Mouse (Mus musculus): ENCODE results near the gene Mthfd1l. TPM values are rescaled to one million over a fixed set of nuclear protein-coding genes. Genes with fewer than 3 reads are reported as not detected.
A peak's percentile ranks its signal among the peaks of the same experiment; 100 is the strongest.

Mthfd1l gene
- polyA plus RNA-seq, 1 experiment from 2014 or later = 19.5 TPM

DNA sequence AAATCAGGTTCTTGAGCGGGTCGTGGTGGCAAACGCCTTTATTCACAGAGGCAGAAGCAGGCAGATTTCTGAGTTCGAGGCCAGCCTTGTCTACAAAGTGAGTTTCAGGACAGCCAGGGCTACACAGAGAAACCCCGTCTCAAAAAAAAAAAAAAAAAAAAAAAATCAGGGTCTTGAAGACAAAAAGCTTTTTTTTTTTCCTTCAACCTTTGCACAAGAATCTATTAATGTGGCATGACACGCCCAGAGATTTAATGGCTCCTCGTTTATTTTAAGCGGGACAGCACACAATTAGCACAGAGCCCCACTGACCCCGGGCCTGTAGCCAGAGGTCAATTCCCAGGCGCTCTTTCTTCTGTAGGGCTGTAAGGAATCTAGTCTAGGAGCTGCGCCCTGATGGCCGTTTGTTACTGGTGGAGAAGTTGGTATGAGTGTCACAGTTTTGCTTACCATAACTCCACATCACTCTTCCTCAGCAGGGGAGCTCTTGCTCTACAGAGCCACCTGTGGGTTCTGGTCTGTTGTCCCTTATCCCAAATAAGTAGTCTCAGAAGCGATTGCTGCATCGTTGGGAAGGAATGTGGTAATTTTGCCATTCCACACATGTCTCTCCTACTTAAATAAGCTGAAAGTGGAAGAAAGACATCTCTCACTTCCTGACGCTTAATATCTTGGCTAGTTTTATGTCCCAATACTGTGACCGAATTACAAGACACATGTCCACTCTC is 172.3 kb downstream of the Mthfd1l start:
- peaks cover 14% of the 10 kb centered on the region; the same call in 1 of the 2 replicates for H3K4me1 ChIP-seq
- peaks cover 6% of the 10 kb centered on the region; the same call in 1 of the 2 replicates for H3K36me3 ChIP-seq
- H3K9me3 ChIP-seq (replicated peaks) = no peaks in the 10 kb centered on the region
- H3K27me3 ChIP-seq (ENCODE audit: low read depth, poor library complexity, severe bottlenecking) = no peaks in the 10 kb centered on the region
- no peak for DNase-seq (ENCODE audit: low spot score)
- no peak overlapping the region for H3K27ac ChIP-seq
- 61% methylated on average over 16 of the region's 16 CpGs for WGBS
- H3K4me3 ChIP-seq = no peak overlapping the region

GRCm38 (mm10) chr10:4146947-4147346 is 174.0 kb downstream of the Mthfd1l start:
- 94% methylated on average over 4 of the region's 4 CpGs for WGBS
- peaks cover 15% of the 10 kb centered on the region for H3K36me3 ChIP-seq
- H3K9me3 ChIP-seq (replicated peaks) = no peaks in the 10 kb centered on the region
- no peaks in the 10 kb centered on the region for H3K27me3 ChIP-seq (ENCODE audit: low read depth, poor library complexity, severe bottlenecking)
- H3K4me1 ChIP-seq = peaks cover 14% of the 10 kb centered on the region; the same call in 1 of the 2 replicates
- no peak for DNase-seq (ENCODE audit: low spot score)
- no peak overlapping the region for H3K27ac ChIP-seq
- H3K4me3 ChIP-seq = no peak overlapping the region

GRCm38 (mm10) chr10:4151159-4151558 is 178.2 kb downstream of the Mthfd1l start:
- Histone ChIP-seq H3K36me3 (peaks cover 21% of the 10 kb centered on the region), H3K4me1 (no peaks in the 10 kb centered on the region), H3K9me3 (replicated peaks) (no peaks in the 10 kb centered on the region), H3K27me3 (ENCODE audit: low read depth, poor library complexity, severe bottlenecking) (no peaks in the 10 kb centered on the region), H3K4me3 (no peak overlapping the region), H3K27ac (no peak overlapping the region)
- WGBS = 90% methylated on average over 4 of the region's 4 CpGs
- no peak for DNase-seq (ENCODE audit: low spot score)

GRCm38 (mm10) chr10:4151862-4152776 is 179.2 kb downstream of the Mthfd1l start:
- DNase-seq (ENCODE audit: low spot score) = no peak

GRCm38 (mm10) chr10:4153031-4153430 is 180.1 kb downstream of the Mthfd1l start:
- H3K4me1 ChIP-seq = no peaks in the 10 kb centered on the region
- no peak for DNase-seq (ENCODE audit: low spot score)
- no peaks in the 10 kb centered on the region for H3K9me3 ChIP-seq (replicated peaks)
- no peak overlapping the region for H3K4me3 ChIP-seq
- peaks cover 22% of the 10 kb centered on the region for H3K36me3 ChIP-seq
- no peaks in the 10 kb centered on the region for H3K27me3 ChIP-seq (ENCODE audit: low read depth, poor library complexity, severe bottlenecking)
- H3K27ac ChIP-seq = no peak overlapping the region
- 88% methylated on average over 4 of the region's 4 CpGs for WGBS

More at GRCm38 (mm10) chr10:4151862-4152776, 179.2 kb downstream of the Mthfd1l start:
- WGBS = 93% methylated on average over 12 of the region's 12 CpGs
- H3K4me1 ChIP-seq = no peaks in the 10 kb centered on the region
- H3K4me3 ChIP-seq = no peak overlapping the region
- no peaks in the 10 kb centered on the region for H3K9me3 ChIP-seq (replicated peaks)
- no peaks in the 10 kb centered on the region for H3K27me3 ChIP-seq (ENCODE audit: low read depth, poor library complexity, severe bottlenecking)
- no peak overlapping the region for H3K27ac ChIP-seq
- peaks cover 22% of the 10 kb centered on the region for H3K36me3 ChIP-seq

GRCm38 (mm10) chr10:4154035-4154434 is 181.1 kb downstream of the Mthfd1l start:
- WGBS = 67% methylated on average over 6 of the region's 6 CpGs
- DNase-seq (ENCODE audit: low spot score) = no peak

GRCm38 (mm10) chr10:4155521-4155920 is 182.6 kb downstream of the Mthfd1l start:
- Histone ChIP-seq H3K27me3 (ENCODE audit: low read depth, poor library complexity, severe bottlenecking) (no peaks in the 10 kb centered on the region), H3K36me3 (peaks cover 14% of the 10 kb centered on the region), H3K9me3 (replicated peaks) (no peaks in the 10 kb centered on the region), H3K4me3 (no peak overlapping the region), H3K4me1 (no peaks in the 10 kb centered on the region), H3K27ac (no peak overlapping the region)
- DNase-seq (ENCODE audit: low spot score) = no peak
- 93% methylated on average over 5 of the region's 5 CpGs for WGBS

More at GRCm38 (mm10) chr10:4154035-4154434, 181.1 kb downstream of the Mthfd1l start:
- H3K36me3 ChIP-seq = peaks cover 22% of the 10 kb centered on the region
- no peaks in the 10 kb centered on the region for H3K4me1 ChIP-seq
- no peaks in the 10 kb centered on the region for H3K9me3 ChIP-seq (replicated peaks)
- H3K27me3 ChIP-seq (ENCODE audit: low read depth, poor library complexity, severe bottlenecking) = no peaks in the 10 kb centered on the region
- H3K4me3 ChIP-seq = no peak overlapping the region
- no peak overlapping the region for H3K27ac ChIP-seq

DNA sequence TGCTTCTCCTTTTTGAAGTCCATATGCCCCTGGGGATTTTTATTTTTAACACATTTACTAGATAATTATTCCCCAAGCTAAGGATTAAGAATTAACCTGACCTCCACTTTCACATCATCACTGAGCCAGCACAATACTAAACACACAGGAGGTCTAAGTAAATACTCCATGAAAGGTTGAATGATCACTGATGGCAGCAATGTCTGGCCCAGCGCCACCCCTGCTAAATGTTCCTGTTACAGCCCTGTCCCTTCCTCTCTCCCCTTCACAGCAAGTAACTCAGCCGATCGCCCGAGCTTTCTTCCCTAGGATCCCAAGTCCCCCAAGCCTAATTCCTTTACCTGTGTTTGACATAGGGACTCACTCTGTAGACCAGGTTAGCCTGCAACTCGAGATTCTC is 185.6 kb downstream of the Mthfd1l start:
- Histone ChIP-seq H3K27me3 (ENCODE audit: low read depth, poor library complexity, severe bottlenecking) (no peaks in the 10 kb centered on the region), H3K27ac (no peak overlapping the region), H3K4me3 (no peak overlapping the region), H3K36me3 (peaks cover 8% of the 10 kb centered on the region; the same call in 1 of the 2 replicates), H3K9me3 (replicated peaks) (no peaks in the 10 kb centered on the region), H3K4me1 (peaks cover 5% of the 10 kb centered on the region)
- DNase-seq (ENCODE audit: low spot score) = no peak
- whole genome bisulfite sequencing = 84% methylated on average over 5 of the region's 5 CpGs

DNA sequence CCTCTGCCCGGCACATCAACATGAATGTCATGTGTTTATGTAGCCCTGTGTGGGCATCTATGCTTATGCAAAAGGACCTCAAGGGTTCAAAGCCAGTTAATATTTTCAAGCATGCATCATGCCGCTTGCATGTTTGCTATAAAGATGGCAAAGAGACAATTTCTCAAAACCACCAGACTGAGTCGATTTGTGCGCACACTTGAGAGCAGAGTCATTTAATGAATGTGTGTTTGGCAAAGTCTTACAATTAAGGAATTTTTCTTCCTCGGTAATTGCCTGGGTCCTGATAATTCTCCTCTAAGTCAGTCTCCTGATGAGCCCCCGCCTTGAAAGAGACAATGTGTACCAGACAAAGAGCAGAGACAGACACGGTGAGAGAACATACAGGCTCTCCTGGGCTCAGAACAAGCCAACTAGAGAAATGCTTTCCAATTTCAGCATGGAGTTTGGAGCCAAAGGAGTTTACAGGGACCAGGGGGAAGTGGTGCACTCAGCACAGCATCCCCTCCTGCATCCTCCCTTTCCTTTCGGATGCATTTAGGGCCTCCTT is 186.7 kb downstream of the Mthfd1l start:
- no peak overlapping the region for H3K4me3 ChIP-seq
- DNase-seq (ENCODE audit: low spot score) = no peak
- H3K9me3 ChIP-seq (replicated peaks) = no peaks in the 10 kb centered on the region
- H3K36me3 ChIP-seq = peaks cover 3% of the 10 kb centered on the region; the same call in 1 of the 2 replicates
- whole genome bisulfite sequencing = 89% methylated on average over 8 of the region's 8 CpGs
- H3K4me1 ChIP-seq = peaks cover 5% of the 10 kb centered on the region
- no peak overlapping the region for H3K27ac ChIP-seq
- H3K27me3 ChIP-seq (ENCODE audit: low read depth, poor library complexity, severe bottlenecking) = no peaks in the 10 kb centered on the region

DNA sequence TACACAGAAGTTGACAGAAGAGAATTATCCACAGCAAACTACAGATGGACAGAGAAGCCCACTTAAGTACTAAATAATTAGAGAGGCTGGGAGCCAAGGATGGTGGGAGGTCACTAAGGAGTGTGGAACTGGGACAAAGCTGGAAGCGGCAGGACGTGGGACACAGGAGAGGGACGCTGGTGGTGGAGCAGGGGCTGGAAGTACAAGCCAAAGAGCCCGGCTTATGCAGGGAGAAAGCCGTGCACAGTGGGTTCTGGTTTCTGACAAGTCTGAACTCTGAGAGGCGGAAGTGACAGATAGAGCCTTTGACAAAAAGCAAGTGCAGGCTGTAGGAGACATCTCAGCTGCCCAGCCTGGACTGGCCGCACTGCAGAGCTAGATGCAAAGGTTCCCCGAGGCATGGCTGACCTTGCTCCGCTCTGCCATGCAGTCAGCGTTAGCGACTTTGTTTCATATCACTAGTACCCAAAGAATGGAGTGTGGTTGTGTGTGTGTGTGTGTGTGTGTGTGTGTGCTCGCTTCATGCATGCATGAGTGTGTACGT is 187.4 kb downstream of the Mthfd1l start:
- no peak overlapping the region for H3K27ac ChIP-seq
- H3K27me3 ChIP-seq (ENCODE audit: low read depth, poor library complexity, severe bottlenecking) = no peaks in the 10 kb centered on the region
- H3K4me1 ChIP-seq = peaks cover 5% of the 10 kb centered on the region
- peaks cover 3% of the 10 kb centered on the region; the same call in 1 of the 2 replicates for H3K36me3 ChIP-seq
- no peak for DNase-seq (ENCODE audit: low spot score)
- WGBS = 80% methylated on average over 13 of the region's 13 CpGs
- H3K9me3 ChIP-seq (replicated peaks) = no peaks in the 10 kb centered on the region
- H3K4me3 ChIP-seq = no peak overlapping the region

GRCm38 (mm10) chr10:4162049-4162448 is 189.1 kb downstream of the Mthfd1l start:
- Histone ChIP-seq H3K27me3 (ENCODE audit: low read depth, poor library complexity, severe bottlenecking) (no peaks in the 10 kb centered on the region), H3K36me3 (no peaks in the 10 kb centered on the region), H3K4me1 (peaks cover 5% of the 10 kb centered on the region), H3K4me3 (no peak overlapping the region), H3K27ac (no peak overlapping the region), H3K9me3 (replicated peaks) (no peaks in the 10 kb centered on the region)
- no peak for DNase-seq (ENCODE audit: low spot score)
- WGBS = 82% methylated on average over 2 of the region's 2 CpGs

GRCm38 (mm10) chr10:4162976-4163375 is 190.1 kb downstream of the Mthfd1l start:
- 0 out of 2 replicates have a peak overlapping the region, but pooled peaks have one; percentile 19 for H3K27ac ChIP-seq
- no peak for DNase-seq (ENCODE audit: low spot score)
- peaks cover 5% of the 10 kb centered on the region for H3K4me1 ChIP-seq
- H3K27me3 ChIP-seq (ENCODE audit: low read depth, poor library complexity, severe bottlenecking) = no peaks in the 10 kb centered on the region
- no peak overlapping the region for H3K4me3 ChIP-seq
- H3K9me3 ChIP-seq (replicated peaks) = no peaks in the 10 kb centered on the region
- no peaks in the 10 kb centered on the region for H3K36me3 ChIP-seq
- WGBS = 88% methylated on average over 3 of the region's 3 CpGs

Measured in limb, embryonic 10.5 days (tissue).